Mouse (Mus musculus) liver, embryonic 14.5 days (tissue): ENCODE measurements around the gene Myo7a.
A peak's percentile ranks its signal among the peaks of the same experiment; 100 is the strongest.

Source experiments
- CTCF ChIP-seq: IDR thresholded peaks from 2 replicates; pipeline ENCODE4 v1.5.1; 2016; ENCODE audit warnings: antibody characterized with exemption, low read depth, control low read depth
- EP300 ChIP-seq: IDR thresholded peaks from 2 replicates; pipeline ENCODE4 v1.6.1; 2016; ENCODE audit warnings: antibody characterized with exemption, low read depth

DNA sequence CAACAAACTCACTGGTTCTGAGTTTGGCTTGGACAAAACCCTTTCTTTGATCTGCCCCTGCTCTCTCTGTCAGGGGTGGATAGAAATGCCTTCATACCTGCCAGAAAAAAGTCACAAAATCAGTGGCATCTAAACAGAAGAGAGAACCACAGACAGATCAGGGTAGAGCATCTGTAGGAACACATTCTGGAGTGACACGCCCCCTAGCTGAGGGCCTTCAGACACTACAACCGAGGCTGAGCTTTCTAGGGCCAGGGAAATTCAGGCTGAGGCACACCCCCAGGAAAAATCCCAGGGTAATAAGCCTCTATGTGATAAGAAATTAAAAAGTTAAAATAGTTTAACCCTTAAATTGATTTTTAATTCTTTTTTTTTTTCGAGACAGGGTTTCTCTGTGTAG, 34.0 kb upstream of the Myo7a start:
- TF ChIP-seq EP300 (no peak), CTCF (peak; percentile 48)
